Mouse (Mus musculus) thymus, adult 2 months (tissue): Measurements from ENCODE around the gene Snd1. TPM values are rescaled to one million over a fixed set of nuclear protein-coding genes. Genes with fewer than 3 reads are reported as not detected.

Experiments used
- DNase-seq: peaks from one replicate; pipeline ENCODE4 v3.0.0; 2021
- H3K27ac ChIP-seq: fragments of 200-500 bp; 2 replicates; pipeline ENCODE4 v1.5.1; 2012; ENCODE audit warnings: low read length, control low read depth; ENCODE audit not compliant: control insufficient read depth, insufficient read depth
- H3K27me3 ChIP-seq: fragments of 200-500 bp; 2 replicates; pipeline ENCODE4 v1.6.1; 2012; ENCODE audit warnings: mild to moderate bottlenecking, low read length, moderate library complexity, mixed read lengths; ENCODE audit not compliant: control insufficient read depth, insufficient read depth
- H3K36me3 ChIP-seq: fragments of 200-500 bp; 2 replicates; pipeline ENCODE4 v1.6.1; 2012; ENCODE audit warnings: mild to moderate bottlenecking, low read length, moderate library complexity; ENCODE audit not compliant: control insufficient read depth, insufficient read depth
- H3K4me1 ChIP-seq: fragments of 200-500 bp; replicated peaks from 2 replicates; pipeline ENCODE4 v1.6.1; 2012; ENCODE audit warnings: low read length; ENCODE audit not compliant: control insufficient read depth, insufficient read depth
- H3K4me3 ChIP-seq: fragments of 200-500 bp; 2 replicates; pipeline ENCODE4 v1.5.1; 2012; ENCODE audit warnings: mild to moderate bottlenecking, low read length, control low read depth, moderate library complexity; ENCODE audit not compliant: control insufficient read depth, insufficient read depth
- CTCF ChIP-seq: fragments of 200-500 bp; IDR thresholded peaks from 2 replicates; pipeline ENCODE4 v1.5.1; 2012; ENCODE audit warnings: mild to moderate bottlenecking, control low read depth, low read length, moderate library complexity, borderline replicate concordance; ENCODE audit not compliant: control insufficient read depth, poor library complexity, insufficient read depth; ENCODE audit errors: extremely low read depth
- POLR2A ChIP-seq: fragments of 200-500 bp; IDR thresholded peaks from 2 replicates; pipeline ENCODE4 v1.6.1; 2012; ENCODE audit warnings: mild to moderate bottlenecking, low read length, control low read depth, moderate library complexity; ENCODE audit not compliant: control insufficient read depth, poor library complexity, insufficient read depth; ENCODE audit errors: extremely low read depth
- WGBS: fragments of 180-500 bp; shearing (Covaris S2); methylation state at CpG from one replicate; pipeline ENCODE4 v1.1.7; 2018; 5-methylcytosine and 5-hydroxymethylcytosine counted together
- polyA plus RNA-seq: library from polyadenylated mRNA; depleted of rRNA; stranded (reverse); fragments of >200 nt; gene quantifications from 2 replicates; pipeline ENCODE4 v1.2.3, GENCODE M21; 2012

The Snd1 gene
- polyA plus RNA-seq, 1 experiment: 79.3 TPM

DNA sequence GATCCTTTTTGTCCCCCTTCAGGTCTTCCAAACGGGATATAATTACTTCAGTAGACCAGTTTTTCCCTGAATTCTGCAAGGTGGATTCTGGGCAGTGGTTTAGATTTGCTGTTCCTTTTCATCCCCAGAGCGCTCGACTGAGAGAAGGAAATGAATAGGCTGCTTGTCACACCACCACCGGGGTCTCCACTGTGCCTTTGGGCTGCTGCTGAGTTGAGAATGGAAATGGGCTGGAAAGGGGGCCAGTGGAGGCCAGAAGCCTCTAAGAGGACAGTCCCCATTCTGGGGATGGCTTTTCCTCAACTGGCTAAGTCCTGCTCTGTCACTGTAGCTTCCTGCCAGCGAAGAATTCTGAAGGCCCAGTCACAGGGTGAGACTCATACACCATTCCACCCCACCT, 309.0 kb downstream of the Snd1 start:
- WGBS: 93% methylated on average over 5 of the region's 5 CpGs
- TF ChIP-seq CTCF (no peak), POLR2A (no peak)
- H3K27ac ChIP-seq: no peak overlapping the region
- H3K27me3 ChIP-seq: no peaks in the 10 kb centered on the region
- H3K4me3 ChIP-seq: no peak overlapping the region
- DNase-seq: no peak
- H3K4me1 ChIP-seq: no peaks in the 10 kb centered on the region
- no peaks in the 10 kb centered on the region for H3K36me3 ChIP-seq

DNA sequence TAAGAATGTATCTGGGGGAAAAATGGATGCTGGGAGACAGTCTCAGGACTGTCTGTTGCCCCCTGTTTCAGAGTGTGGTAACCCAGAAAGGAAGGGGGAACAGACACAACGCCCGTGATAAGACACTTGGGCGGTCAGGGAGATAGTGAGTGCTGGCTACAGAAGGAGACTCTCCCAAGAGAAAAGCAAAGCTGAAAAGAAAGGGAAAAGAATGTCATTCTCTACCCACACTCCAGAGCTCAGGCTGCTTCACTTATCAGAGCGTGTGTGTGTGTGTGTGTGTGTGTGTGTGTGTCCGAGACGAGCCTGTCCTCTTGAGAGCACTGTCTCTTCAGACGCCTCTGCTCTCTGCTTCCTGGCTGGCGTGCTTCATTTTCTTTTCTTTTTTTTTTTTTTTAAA, 310.8 kb downstream of the Snd1 start:
- Histone ChIP-seq H3K4me3 (no peak overlapping the region), H3K27me3 (no peaks in the 10 kb centered on the region), H3K36me3 (no peaks in the 10 kb centered on the region), H3K27ac (no peak overlapping the region), H3K4me1 (no peaks in the 10 kb centered on the region)
- no peak for DNase-seq
- no peak for TF ChIP-seq CTCF
- TF ChIP-seq POLR2A: no peak
- WGBS: 89% methylated on average over 8 of the region's 8 CpGs

DNA sequence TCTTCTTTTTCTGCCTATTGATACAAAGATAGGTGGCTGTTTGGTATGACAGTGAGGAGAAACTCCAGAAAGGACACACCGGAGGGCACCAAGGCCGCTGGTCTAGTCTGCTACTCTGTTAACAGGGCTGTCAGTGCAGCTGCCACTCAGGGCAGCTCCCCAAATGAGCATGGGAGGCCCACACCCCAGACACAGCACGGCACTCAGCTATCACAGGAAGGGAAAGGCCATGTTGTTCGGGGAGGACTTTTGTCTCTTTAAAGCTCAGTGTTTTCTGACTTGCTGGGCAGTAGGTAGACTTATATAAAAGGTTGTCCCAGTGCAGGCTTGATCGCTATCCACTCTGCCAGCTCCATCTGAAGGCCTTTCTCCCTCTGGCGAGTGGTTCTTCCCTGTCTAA, 312.2 kb downstream of the Snd1 start:
- no peak for TF ChIP-seq CTCF
- TF ChIP-seq POLR2A: no peak
- WGBS: 94% methylated on average over 6 of the region's 6 CpGs
- Histone ChIP-seq H3K4me3 (no peak overlapping the region), H3K27me3 (no peaks in the 10 kb centered on the region), H3K36me3 (no peaks in the 10 kb centered on the region), H3K4me1 (no peaks in the 10 kb centered on the region), H3K27ac (no peak overlapping the region)
- DNase-seq: no peak

DNA sequence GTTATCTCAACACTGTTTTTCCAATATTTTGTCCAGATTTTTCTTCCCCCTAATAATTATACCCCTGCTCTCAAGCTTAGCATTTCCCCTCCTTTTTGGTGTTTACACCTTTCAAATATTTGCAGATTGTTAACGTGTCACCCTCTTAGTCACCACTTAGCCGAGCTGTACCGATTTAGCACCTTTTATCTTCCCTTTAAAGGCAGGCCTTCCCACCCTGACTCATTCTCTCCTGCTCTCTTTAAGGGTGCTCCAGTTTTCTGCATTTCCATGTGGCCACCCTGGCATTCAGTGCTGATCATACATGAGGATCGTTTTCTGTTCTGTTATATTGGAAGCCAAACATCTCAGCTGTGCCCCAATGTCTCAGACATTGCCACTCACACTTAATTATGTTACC, 314.7 kb downstream of the Snd1 start:
- Histone ChIP-seq H3K27me3 (no peaks in the 10 kb centered on the region), H3K4me3 (no peak overlapping the region), H3K4me1 (no peaks in the 10 kb centered on the region), H3K27ac (no peak overlapping the region), H3K36me3 (no peaks in the 10 kb centered on the region)
- DNase-seq: no peak
- WGBS: 92% methylated on average over 4 of the region's 4 CpGs
- no peak for TF ChIP-seq POLR2A

DNA sequence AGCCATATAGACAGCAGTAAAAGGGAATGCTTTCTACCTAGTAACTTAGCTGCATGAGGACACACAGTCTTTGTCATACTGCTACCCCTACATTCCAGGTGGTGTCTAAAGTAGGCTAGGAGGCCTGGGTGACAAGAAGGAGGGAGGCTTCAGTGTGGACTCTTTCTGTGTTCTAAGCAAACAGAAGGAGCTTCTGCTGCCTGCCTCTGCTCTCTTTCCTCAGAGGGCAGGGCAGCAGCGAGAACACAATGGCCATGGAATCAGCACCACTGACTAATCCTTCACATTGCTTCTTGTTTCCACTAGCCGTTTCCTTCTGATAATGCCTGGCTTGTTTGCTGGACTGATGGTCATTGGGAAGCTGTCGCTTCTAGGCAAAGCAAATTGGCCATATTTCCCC, 316.2 kb downstream of the Snd1 start:
- no peak overlapping the region for H3K27ac ChIP-seq
- 93% methylated on average over 3 of the region's 3 CpGs for WGBS
- no peak overlapping the region for H3K4me3 ChIP-seq

DNA sequence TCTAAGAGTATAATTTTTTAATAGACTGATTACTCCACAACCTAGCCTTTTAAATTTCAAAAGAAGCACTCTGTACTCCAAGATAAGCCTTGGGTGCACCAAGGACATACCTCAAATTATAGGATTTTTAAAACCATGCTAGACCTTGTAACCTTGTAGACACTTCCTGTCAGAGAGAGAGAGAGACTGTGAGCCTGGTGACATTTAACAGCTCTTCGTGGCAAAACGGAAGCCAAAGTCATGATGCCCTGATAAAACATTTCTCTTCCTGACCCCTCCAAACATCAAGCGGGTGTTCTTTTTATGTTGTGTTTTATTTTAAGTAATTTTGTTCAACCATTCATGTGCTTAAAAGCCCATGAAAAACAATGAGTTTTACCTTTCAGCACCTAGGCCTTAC, 316.9 kb downstream of the Snd1 start:
- DNase-seq: no peak
- H3K4me3 ChIP-seq: no peak overlapping the region
- 0 out of 2 replicates have a peak, but pooled peaks cover 4% of the 10 kb centered on the region for H3K36me3 ChIP-seq
- no peak for TF ChIP-seq POLR2A
- no peak for TF ChIP-seq CTCF
- WGBS: 35% methylated on average over 3 of the region's 3 CpGs
- no peaks in the 10 kb centered on the region for H3K27me3 ChIP-seq
- H3K27ac ChIP-seq: no peak overlapping the region
- H3K4me1 ChIP-seq: no peaks in the 10 kb centered on the region

More for the DNA sequence above, 316.2 kb downstream of the Snd1 start:
- no peaks in the 10 kb centered on the region for H3K27me3 ChIP-seq
- no peaks in the 10 kb centered on the region for H3K4me1 ChIP-seq
- H3K36me3 ChIP-seq: 0 out of 2 replicates have a peak, but pooled peaks cover 4% of the 10 kb centered on the region
- TF ChIP-seq CTCF (no peak), POLR2A (no peak)
- no peak for DNase-seq

DNA sequence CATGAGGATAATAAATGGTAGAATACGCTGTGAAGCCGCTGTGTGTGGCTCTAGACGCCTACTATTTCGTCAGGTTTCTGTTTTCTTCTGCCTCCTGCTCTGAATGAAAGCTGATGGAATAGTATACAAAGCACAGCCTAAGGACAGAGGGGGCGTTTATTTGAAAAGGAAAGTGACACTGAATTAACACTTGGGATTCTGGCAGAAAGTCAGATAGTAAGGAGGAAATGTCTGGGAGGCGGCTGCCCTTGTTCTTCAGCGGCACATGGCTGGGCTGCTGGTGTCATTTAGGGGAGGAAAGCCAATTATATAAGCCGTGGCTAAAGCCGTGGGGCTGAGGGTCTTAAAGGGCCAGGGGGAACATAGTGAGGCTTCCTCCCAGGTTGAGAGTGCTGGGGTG, 320.4 kb downstream of the Snd1 start:
- no peak for DNase-seq
- Histone ChIP-seq H3K4me1 (no peaks in the 10 kb centered on the region), H3K4me3 (no peak overlapping the region), H3K36me3 (0 out of 2 replicates have a peak, but pooled peaks cover 4% of the 10 kb centered on the region), H3K27ac (no peak overlapping the region), H3K27me3 (no peaks in the 10 kb centered on the region)
- WGBS: 92% methylated on average over 9 of the region's 9 CpGs
- TF ChIP-seq CTCF (no peak), POLR2A (no peak)
